Mouse (Mus musculus) retina, embryonic 14.5 days (tissue): ENCODE measurements around the gene Dusp19.

ENCODE experiments used
- DNase-seq: peaks from one replicate; pipeline ENCODE4 v3.0.0-alpha.2; 2015; ENCODE audit warnings: low spot score

Gene Dusp19

GRCm38 (mm10) chr2:80616854-80617737, at the start of gene Dusp19, which contains the start of gene Nup35:
Gene Dusp19 (plus strand): TSS chr2:80617045.
Gene Nup35 (plus strand): TSS chr2:80617236.
- peak; percentile 96 for DNase-seq

- no peak for DNase-seq
Observed at GRCm38 (mm10) chr2:80567411-80567810, 49.4 kb upstream of the Dusp19 start.

- DNase-seq, result no peak
Observed at GRCm38 (mm10) chr2:80570656-80571055, 46.2 kb upstream of the Dusp19 start.

- no peak for DNase-seq
Observed at GRCm38 (mm10) chr2:80577286-80577685, 39.6 kb upstream of the Dusp19 start.

- no peak for DNase-seq
Observed at GRCm38 (mm10) chr2:80579253-80579891, 37.5 kb upstream of the Dusp19 start.

GRCm38 (mm10) chr2:80580311-80580961, 36.4 kb upstream of the Dusp19 start:
- no peak for DNase-seq

- peak; percentile 88 for DNase-seq
Observed at GRCm38 (mm10) chr2:80581043-80581711, 35.7 kb upstream of the Dusp19 start, which contains the start of gene Nckap1. Gene Nckap1 (minus strand): TSS chr2:80581380.

GRCm38 (mm10) chr2:80582356-80582755, 34.5 kb upstream of the Dusp19 start:
- no peak for DNase-seq

GRCm38 (mm10) chr2:80594215-80594918, 22.5 kb upstream of the Dusp19 start:
- no peak for DNase-seq

- no peak for DNase-seq
Observed at GRCm38 (mm10) chr2:80596960-80597359, 19.9 kb upstream of the Dusp19 start.

GRCm38 (mm10) chr2:80599850-80600249, 17.0 kb upstream of the Dusp19 start:
- DNase-seq, result no peak

- DNase-seq, result no peak
Observed at GRCm38 (mm10) chr2:80600611-80601010, 16.2 kb upstream of the Dusp19 start.

GRCm38 (mm10) chr2:80602756-80603155, 14.1 kb upstream of the Dusp19 start:
- no peak for DNase-seq

- DNase-seq, result no peak
Observed at GRCm38 (mm10) chr2:80603771-80604426, 12.9 kb upstream of the Dusp19 start.

GRCm38 (mm10) chr2:80612286-80612685, 4.6 kb upstream of the Dusp19 start:
- DNase-seq, result no peak

GRCm38 (mm10) chr2:80612796-80613195, 4.0 kb upstream of the Dusp19 start:
- no peak for DNase-seq

GRCm38 (mm10) chr2:80618991-80619390, 2.1 kb downstream of the Dusp19 start:
- no peak for DNase-seq

- DNase-seq, result no peak
Observed at GRCm38 (mm10) chr2:80621921-80622320, 5.1 kb downstream of the Dusp19 start.

GRCm38 (mm10) chr2:80624523-80624922, 7.7 kb downstream of the Dusp19 start:
- no peak for DNase-seq

GRCm38 (mm10) chr2:80632336-80633026, 15.6 kb downstream of the Dusp19 start:
- no peak for DNase-seq
